Mouse (Mus musculus) macrophage (primary cell): ENCODE measurements around the gene Gpr132. TPM values are rescaled to one million over a fixed set of nuclear protein-coding genes. Genes with fewer than 3 reads are reported as not detected.
A peak's percentile ranks its signal among the peaks of the same experiment; 100 is the strongest.
"Not testable (repeated sequence)": the region's sequence is repeated elsewhere in the genome, so short reads cannot be mapped to it uniquely, and the experiment has no call there.

Experiments used
- H3K27ac ChIP-seq: fragments of 350-480 bp; formaldehyde crosslinking; 2 replicates; pipeline ENCODE4 v1.9.0; 2021
- H3K36me3 ChIP-seq: fragments of 350-480 bp; formaldehyde crosslinking; 2 replicates; pipeline ENCODE4 v1.9.0; 2021; ENCODE audit errors: inconsistent target
- H3K4me3 ChIP-seq: fragments of 350-480 bp; formaldehyde crosslinking; 2 replicates; pipeline ENCODE4 v1.9.0; 2021; ENCODE audit errors: inconsistent target
- H3K79me2 ChIP-seq: fragments of 350-480 bp; formaldehyde crosslinking; 2 replicates; pipeline ENCODE4 v1.9.0; 2021; ENCODE audit errors: inconsistent target
- whole genome bisulfite sequencing: methylation state at CpG from one replicate; pipeline ENCODE4 v1.1.7; 2026; ENCODE audit warnings: inconsistent platforms; ENCODE audit not compliant: missing documents; 5-methylcytosine and 5-hydroxymethylcytosine counted together
- polyA plus RNA-seq: library from polyadenylated mRNA; stranded (reverse); fragments of 250-400 nt; gene quantifications from 3 replicates; pipeline ENCODE4 v1.2.4, GENCODE M21; 2018; ENCODE audit warnings: inconsistent platforms

Gene Gpr132
- polyA plus RNA-seq, 1 experiment from 2014 or later = 2.0 TPM

- peak overlapping the region; percentile 88 for H3K4me3 ChIP-seq
- H3K27ac ChIP-seq = peak overlapping the region; percentile 79
- peaks cover 75% of the 10 kb centered on the region for H3K79me2 ChIP-seq
- no peaks in the 10 kb centered on the region for H3K36me3 ChIP-seq
- under 1% methylated on average over 51 of the region's 51 CpGs for WGBS
Measured at GRCm38 (mm10) chr12:112828501-112829243, 39.4 kb downstream of the Gpr132 start.

- H3K4me3 ChIP-seq = no peak overlapping the region
- H3K36me3 ChIP-seq = peaks cover 9% of the 10 kb centered on the region; the same call in 1 of the 2 replicates
- WGBS = 75% methylated on average over 5 of the region's 5 CpGs
- H3K27ac ChIP-seq = no peak overlapping the region
- H3K79me2 ChIP-seq = peaks cover 92% of the 10 kb centered on the region
Measured at GRCm38 (mm10) chr12:112825901-112826300, 42.1 kb downstream of the Gpr132 start.

- peaks cover 35% of the 10 kb centered on the region; the same call in 1 of the 2 replicates for H3K36me3 ChIP-seq
- H3K4me3 ChIP-seq = no peak overlapping the region
- H3K79me2 ChIP-seq = peaks cover 98% of the 10 kb centered on the region
- WGBS = 7% methylated on average over 4 of the region's 4 CpGs
- no peak overlapping the region for H3K27ac ChIP-seq
Measured at GRCm38 (mm10) chr12:112823221-112823620, 44.8 kb downstream of the Gpr132 start.

- Histone ChIP-seq H3K27ac (no peak overlapping the region), H3K79me2 (peaks cover 93% of the 10 kb centered on the region), H3K4me3 (no peak overlapping the region), H3K36me3 (peaks cover 35% of the 10 kb centered on the region; the same call in 1 of the 2 replicates)
- 81% methylated on average over 2 of the region's 2 CpGs for WGBS
Measured at GRCm38 (mm10) chr12:112822676-112823075, 45.4 kb downstream of the Gpr132 start.

GRCm38 (mm10) chr12:112821974-112822373 lies 46.1 kb downstream of the Gpr132 start:
- Histone ChIP-seq H3K36me3 (peaks cover 35% of the 10 kb centered on the region; the same call in 1 of the 2 replicates), H3K4me3 (no peak overlapping the region), H3K27ac (no peak overlapping the region), H3K79me2 (peaks cover 86% of the 10 kb centered on the region)
- WGBS = 77% methylated on average over 4 of the region's 4 CpGs

GRCm38 (mm10) chr12:112821216-112821615 lies 46.8 kb downstream of the Gpr132 start:
- H3K36me3 ChIP-seq = peaks cover 35% of the 10 kb centered on the region; the same call in 1 of the 2 replicates
- no peak overlapping the region for H3K27ac ChIP-seq
- 85% methylated on average over 1 of the region's 1 CpGs for WGBS
- H3K79me2 ChIP-seq = peaks cover 78% of the 10 kb centered on the region
- H3K4me3 ChIP-seq = no peak overlapping the region

GRCm38 (mm10) chr12:112820401-112820999 lies 47.5 kb downstream of the Gpr132 start:
- Histone ChIP-seq H3K27ac (no peak overlapping the region), H3K4me3 (no peak overlapping the region), H3K79me2 (peaks cover 71% of the 10 kb centered on the region), H3K36me3 (peaks cover 35% of the 10 kb centered on the region; the same call in 1 of the 2 replicates)
- WGBS = 90% methylated on average over 12 of the region's 12 CpGs

- WGBS = 92% methylated on average over 8 of the region's 8 CpGs
- peaks cover 58% of the 10 kb centered on the region for H3K79me2 ChIP-seq
- no peak overlapping the region for H3K27ac ChIP-seq
- H3K4me3 ChIP-seq = no peak overlapping the region
- H3K36me3 ChIP-seq = peaks cover 35% of the 10 kb centered on the region; the same call in 1 of the 2 replicates
Measured at GRCm38 (mm10) chr12:112819057-112819662, 48.9 kb downstream of the Gpr132 start.

- peaks cover 35% of the 10 kb centered on the region; the same call in 1 of the 2 replicates for H3K36me3 ChIP-seq
- peaks cover 35% of the 10 kb centered on the region for H3K79me2 ChIP-seq
- WGBS = 82% methylated on average over 6 of the region's 7 CpGs
- not testable (repeated sequence) for H3K4me3 ChIP-seq, H3K27ac ChIP-seq
Measured at GRCm38 (mm10) chr12:112816866-112817265, 51.2 kb downstream of the Gpr132 start.

- Histone ChIP-seq H3K27ac (no peak overlapping the region), H3K4me3 (no peak overlapping the region), H3K36me3 (peaks cover 29% of the 10 kb centered on the region; the same call in 1 of the 2 replicates), H3K79me2 (peaks cover 29% of the 10 kb centered on the region)
- 56% methylated on average over 4 of the region's 4 CpGs for WGBS
Measured at GRCm38 (mm10) chr12:112816294-112816693, 51.7 kb downstream of the Gpr132 start.

GRCm38 (mm10) chr12:112814682-112815470 lies 53.2 kb downstream of the Gpr132 start:
- WGBS = 96% methylated on average over 13 of the region's 14 CpGs
- peaks cover 16% of the 10 kb centered on the region; the same call in 1 of the 2 replicates for H3K36me3 ChIP-seq

GRCm38 (mm10) chr12:112813370-112813769 lies 54.7 kb downstream of the Gpr132 start:
- H3K27ac ChIP-seq = no peak overlapping the region
- no peaks in the 10 kb centered on the region for H3K79me2 ChIP-seq
- WGBS = 98% methylated on average over 7 of the region's 7 CpGs
- 0 out of 2 replicates have a peak, but pooled peaks cover 2% of the 10 kb centered on the region for H3K36me3 ChIP-seq
- H3K4me3 ChIP-seq = no peak overlapping the region

More at GRCm38 (mm10) chr12:112814682-112815470, 53.2 kb downstream of the Gpr132 start:
- Histone ChIP-seq H3K4me3 (no peak overlapping the region), H3K27ac (no peak overlapping the region), H3K79me2 (peaks cover 15% of the 10 kb centered on the region)

- Histone ChIP-seq H3K4me3 (no peak overlapping the region), H3K36me3 (no peaks in the 10 kb centered on the region), H3K79me2 (no peaks in the 10 kb centered on the region), H3K27ac (no peak overlapping the region)
- WGBS = 83% methylated on average over 19 of the region's 19 CpGs
Measured at GRCm38 (mm10) chr12:112810092-112810885, 57.7 kb downstream of the Gpr132 start.
